Mouse (Mus musculus): ENCODE data around the gene Abcc1.

The Abcc1 gene

GRCm38 (mm10) chr16:14477510-14478300, 116.3 kb downstream of the Abcc1 start:
- in situ Hi-C loops (cut with MboI; ENCODE audit: unreplicated experiment in 2 of 2): loop anchor here in 1 of 2 experiments (25.0 kb wide), 1 partner anchor 740 kb away; the partner anchor contains the start of gene Pla2g10

DNA sequence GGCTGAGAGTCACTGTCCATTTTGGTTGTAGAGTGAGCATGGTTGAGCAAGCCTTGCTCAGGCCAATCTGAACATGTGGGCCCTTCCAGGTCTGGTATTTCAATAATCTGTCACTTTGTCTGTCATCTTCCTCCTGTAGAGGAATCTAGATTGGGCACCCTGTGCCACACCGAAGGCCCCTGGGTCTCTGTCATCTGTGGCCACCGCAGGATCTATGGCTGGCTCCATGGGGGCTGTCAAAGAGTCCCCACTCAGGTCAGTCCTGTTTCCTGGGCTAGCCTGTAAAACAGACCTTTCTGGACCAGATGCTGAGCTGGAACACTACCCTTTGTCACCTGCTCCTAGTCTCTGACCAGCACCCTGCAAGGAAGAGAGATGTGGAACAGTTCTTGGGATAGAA, 118.3 kb downstream of the Abcc1 start:
- in situ Hi-C loops (cut with MboI; ENCODE audit: unreplicated experiment in 2 of 2): loop anchor here in 1 of 2 experiments (25.0 kb wide), 1 partner anchor 742 kb away; the partner anchor contains the start of gene Pla2g10

GRCm38 (mm10) chr16:14483221-14483620, 121.9 kb downstream of the Abcc1 start:
- in situ Hi-C loops (cut with MboI; ENCODE audit: unreplicated experiment in 2 of 2): loop anchor here in 1 of 2 experiments (25.0 kb wide), 1 partner anchor 746 kb away; the partner anchor contains the start of gene Pla2g10

DNA sequence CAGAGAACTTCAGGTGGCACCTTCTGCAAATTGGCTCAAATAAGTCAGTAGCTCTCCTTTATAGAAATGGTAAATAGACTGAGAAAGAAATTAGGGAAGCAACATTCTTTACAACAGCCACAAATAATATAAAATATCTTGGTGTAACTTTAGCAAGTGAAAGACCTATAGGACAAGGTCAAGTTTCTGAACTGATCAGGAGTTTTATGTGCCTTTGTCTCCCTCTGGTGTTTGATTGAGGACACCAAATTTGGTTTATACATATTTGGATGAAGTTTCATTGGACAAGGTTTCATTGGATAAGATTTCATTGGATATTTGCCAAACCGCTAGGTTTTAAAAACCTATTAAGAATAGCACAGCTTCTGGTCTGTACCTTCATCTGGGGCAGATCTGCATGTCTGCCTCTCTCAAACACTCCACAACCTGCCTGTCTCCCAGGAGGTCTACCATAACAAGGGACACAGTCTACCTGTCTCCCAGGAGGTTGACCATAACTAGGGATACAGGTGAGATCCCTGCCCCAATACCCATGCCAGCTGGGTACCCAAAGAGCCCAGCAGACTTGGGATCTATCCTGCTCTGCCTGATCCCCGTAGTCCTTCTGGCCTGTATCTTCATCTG, 132.2 kb downstream of the Abcc1 start:
- in situ Hi-C loops (cut with MboI; ENCODE audit: unreplicated experiment in 2 of 2): loop anchor here (5.0 to 25.0 kb wide), 4 partner anchors 256 to 1379 kb away; partner anchors contain the start of gene Pla2g10 (in 1 of the 2)

GRCm38 (mm10) chr16:14501649-14502360, 140.4 kb downstream of the Abcc1 start:
- in situ Hi-C loops (cut with MboI; ENCODE audit: unreplicated experiment in 2 of 2): no loop called here

DNA sequence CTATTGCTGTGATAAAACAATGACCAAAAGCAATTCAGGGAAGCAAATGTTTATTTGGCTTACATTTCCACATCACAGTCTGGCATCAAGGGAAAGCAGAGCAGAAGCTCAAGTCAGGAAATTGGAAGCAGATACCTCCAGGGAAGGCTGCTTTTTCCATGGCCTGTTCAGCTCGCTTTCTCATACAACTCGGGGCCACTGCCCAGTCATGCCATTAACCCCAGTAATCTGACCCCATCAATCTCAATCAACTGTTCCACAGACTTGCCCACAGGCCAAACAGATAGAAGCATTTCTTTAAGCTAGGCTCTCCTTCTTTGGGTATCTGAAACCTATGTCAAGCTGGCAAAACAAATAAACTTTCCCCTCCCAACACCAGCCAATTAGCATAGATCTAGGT, 145.1 kb downstream of the Abcc1 start:
- in situ Hi-C loops (cut with MboI; ENCODE audit: unreplicated experiment in 2 of 2): no loop called here

Data from v-Abl transformed pro-B cells (cell line).